Mouse (Mus musculus) lung, embryonic 14.5 days (tissue): ENCODE measurements around the gene Clip4. TPM values are rescaled to one million over a fixed set of nuclear protein-coding genes. Genes with fewer than 3 reads are reported as not detected.

Source experiments
- ATAC-seq: fragments of 200-750 bp; cut with Nextera tagmentation; 2 replicates; pipeline ENCODE4 v1.8.0; 2017; ENCODE audit warnings: mild to moderate bottlenecking, moderate TSS enrichment, moderate library complexity; ENCODE audit not compliant: insufficient read depth
- DNase-seq: peaks from one replicate; pipeline ENCODE4 v3.0.0-alpha.2; 2015
- H3K27ac ChIP-seq: fragments of 300-500 bp; sonication (generic); 2 replicates; pipeline ENCODE4 v1.5.1; 2014; ENCODE audit warnings: low read depth, mild to moderate bottlenecking, moderate library complexity
- H3K27me3 ChIP-seq: fragments of 300-500 bp; sonication (generic); 2 replicates; pipeline ENCODE4 v1.6.1; 2014; ENCODE audit warnings: low read length, control low read depth; ENCODE audit not compliant: insufficient read depth
- H3K36me3 ChIP-seq: fragments of 300-500 bp; sonication (generic); 2 replicates; pipeline ENCODE4 v1.6.1; 2014; ENCODE audit warnings: control low read depth; ENCODE audit not compliant: insufficient read depth
- H3K4me1 ChIP-seq: fragments of 300-500 bp; sonication (generic); 2 replicates; pipeline ENCODE4 v1.6.1; 2014; ENCODE audit warnings: antibody characterized with exemption, control low read depth; ENCODE audit not compliant: insufficient read depth
- H3K4me2 ChIP-seq: fragments of 300-500 bp; sonication (generic); 2 replicates; pipeline ENCODE4 v1.6.1; 2014; ENCODE audit warnings: mild to moderate bottlenecking
- H3K4me3 ChIP-seq: fragments of 300-500 bp; sonication (generic); 2 replicates; pipeline ENCODE4 v1.5.1; 2014; ENCODE audit warnings: low read depth, low read length
- H3K9ac ChIP-seq: fragments of 300-500 bp; sonication (generic); 2 replicates; pipeline ENCODE4 v1.6.1; 2014
- H3K9me3 ChIP-seq: fragments of 300-500 bp; sonication (generic); 2 replicates; pipeline ENCODE4 v1.6.1; 2016; ENCODE audit warnings: low read depth, low read length, control low read depth
- CTCF ChIP-seq: IDR thresholded peaks from 2 replicates; pipeline ENCODE4 v1.5.1; 2016; ENCODE audit warnings: antibody characterized with exemption, low read depth
- WGBS: fragments of 180-500 bp; shearing (Covaris S2); extraction: QIAGEN DNeasy Blood & Tissue Kit; methylation state at CpG from one replicate; pipeline ENCODE4 v1.1.7; 2014; 5-methylcytosine and 5-hydroxymethylcytosine counted together
- polyA plus RNA-seq: library from polyadenylated mRNA; unstranded; fragments of >200 nt; fragmentation: Nextera tagmentation; extraction: Ambion mirVana; gene quantifications from 2 replicates; pipeline ENCODE4 v1.2.1, GENCODE M21; 2014

Clip4 gene
- polyA plus RNA-seq, 1 experiment from 2014 or later, result 4.3 TPM

GRCm38 (mm10) chr17:71913188-71913587 is 144.9 kb downstream of the Clip4 start:
- Histone ChIP-seq H3K36me3 (no peaks in the 10 kb centered on the region), H3K27ac (no peak overlapping the region), H3K9me3 (no peaks in the 10 kb centered on the region), H3K4me1 (no peaks in the 10 kb centered on the region), H3K27me3 (no peaks in the 10 kb centered on the region), H3K4me2 (no peak overlapping the region), H3K9ac (no peak overlapping the region), H3K4me3 (no peak overlapping the region)
- no peak for TF ChIP-seq CTCF
- DNase-seq (peak; percentile 3), ATAC-seq (no peak)
- 38% methylated on average over 3 of the region's 3 CpGs for WGBS

Other genes starting within 250 kb of the Clip4 start
- 56.9 and 59.2 TPM in 2 replicates for gene Ndc80, start 241.6 kb upstream of the Clip4 start, polyA plus RNA-seq
- gene Spdya, start 216.4 kb upstream of the Clip4 start, polyA plus RNA-seq, result 0.57 and 1.0 TPM in 2 replicates
- 95.5 and 102 TPM in 2 replicates for gene Wdr43, start 152.6 kb upstream of the Clip4 start, polyA plus RNA-seq
- gene Togaram2, start 95.2 kb upstream of the Clip4 start, polyA plus RNA-seq, result 0.51 and 0.61 TPM in 2 replicates
- gene Pcare, start 15.6 kb upstream of the Clip4 start, polyA plus RNA-seq, result not detected in 2 replicates